Mouse (Mus musculus) stomach, embryonic 14.5 days (tissue): ENCODE data around the gene Apobec1. TPM values are rescaled to one million over a fixed set of nuclear protein-coding genes. Genes with fewer than 3 reads are reported as not detected.

Experiments used
- ATAC-seq: fragments of 200-750 bp; cut with Nextera tagmentation; 2 replicates; pipeline ENCODE4 v1.8.0; 2017; ENCODE audit warnings: low read depth, moderate TSS enrichment; ENCODE audit not compliant: insufficient number of reproducible peaks, insufficient read depth, low FRiP score
- H3K27ac ChIP-seq: fragments of 300-500 bp; sonication (generic); 2 replicates; pipeline ENCODE4 v1.5.1; 2014; ENCODE audit warnings: mild to moderate bottlenecking, low read length, moderate library complexity, mixed read lengths
- H3K27me3 ChIP-seq: fragments of 300-500 bp; sonication (generic); 2 replicates; pipeline ENCODE4 v1.6.1; 2014; ENCODE audit warnings: low read length, control low read depth, mixed read lengths; ENCODE audit not compliant: control insufficient read depth, insufficient read depth
- H3K36me3 ChIP-seq: fragments of 300-500 bp; sonication (generic); 2 replicates; pipeline ENCODE4 v1.6.1; 2014; ENCODE audit warnings: mild to moderate bottlenecking, control low read depth, low read length, moderate library complexity, mixed read lengths; ENCODE audit not compliant: control insufficient read depth, insufficient read depth
- H3K4me1 ChIP-seq: fragments of 300-500 bp; sonication (generic); 2 replicates; pipeline ENCODE4 v1.6.1; 2014; ENCODE audit warnings: low read length, control low read depth, mixed read lengths; ENCODE audit not compliant: control insufficient read depth, insufficient read depth
- H3K4me2 ChIP-seq: fragments of 300-500 bp; sonication (generic); replicated peaks from 2 replicates; pipeline ENCODE4 v1.6.1; 2014; ENCODE audit warnings: low read depth, low read length, control low read depth
- H3K4me3 ChIP-seq: fragments of 300-500 bp; sonication (generic); 2 replicates; pipeline ENCODE4 v1.5.1; 2014; ENCODE audit warnings: low read depth, low read length, control low read depth
- H3K9ac ChIP-seq: fragments of 300-500 bp; sonication (generic); replicated peaks from 2 replicates; pipeline ENCODE4 v1.6.1; 2014; ENCODE audit warnings: low read depth, mild to moderate bottlenecking, control low read depth, low read length, moderate library complexity, mixed read lengths
- H3K9me3 ChIP-seq: fragments of 300-500 bp; sonication (generic); 2 replicates; pipeline ENCODE4 v1.6.1; 2016; ENCODE audit warnings: low read depth, low read length, control low read depth; ENCODE audit not compliant: control insufficient read depth
- WGBS: fragments of 180-500 bp; shearing (Covaris S2); extraction: QIAGEN DNeasy Blood & Tissue Kit; methylation state at CpG from one replicate; pipeline ENCODE4 v1.1.7; 2014; 5-methylcytosine and 5-hydroxymethylcytosine counted together
- polyA plus RNA-seq: library from polyadenylated mRNA; unstranded; fragments of >200 nt; fragmentation: Nextera tagmentation; extraction: Ambion mirVana; gene quantifications from 2 replicates; pipeline ENCODE4 v1.2.1, GENCODE M21; 2014

The Apobec1 gene
- polyA plus RNA-seq, 1 experiment from 2014 or later: 3.9 TPM

- Histone ChIP-seq H3K9me3 (no peaks in the 10 kb centered on the region), H3K4me3 (no peak overlapping the region), H3K36me3 (no peaks in the 10 kb centered on the region), H3K27me3 (no peaks in the 10 kb centered on the region), H3K27ac (no peak overlapping the region), H3K4me1 (no peaks in the 10 kb centered on the region), H3K9ac (no peak overlapping the region), H3K4me2 (no peak overlapping the region)
- no peak for ATAC-seq
- WGBS: 80% methylated on average over 11 of the region's 11 CpGs
These were observed 74.1 kb downstream of the Apobec1 start for GRCm38 (mm10) chr6:122528136-122528535.

Other genes with a start within 250 kb of the Apobec1 start
- gene Rimklb, start 103.7 kb downstream of the Apobec1 start, polyA plus RNA-seq: 22.9 and 24.1 TPM in 2 replicates
- 20.5 and 21.1 TPM in 2 replicates for gene Mfap5, start 96.6 kb downstream of the Apobec1 start, polyA plus RNA-seq
- gene Aicda, start 48.6 kb downstream of the Apobec1 start, polyA plus RNA-seq: not detected in 2 replicates
- not detected in 2 replicates for gene Gdf3, start 7.6 kb upstream of the Apobec1 start, polyA plus RNA-seq
- not detected in 2 replicates for gene Dppa3, start 24.0 kb upstream of the Apobec1 start, polyA plus RNA-seq
- 0.13 and 0.32 TPM in 2 replicates for gene Nanog, start 105.0 kb upstream of the Apobec1 start, polyA plus RNA-seq
- gene Slc2a3, start 199.2 kb upstream of the Apobec1 start, polyA plus RNA-seq: 12.8 and 14.2 TPM in 2 replicates
- gene Foxj2, start 217.5 kb upstream of the Apobec1 start, polyA plus RNA-seq: 6.7 and 7.9 TPM in 2 replicates